In genomic region chr9:40521097-40521496, GRCm38 (mm10) we compare ENCODE assay signal across 27 mouse cellular contexts. TPM values are rescaled to one million over a fixed set of nuclear protein-coding genes. Genes with fewer than 3 reads are reported as not detected.
DNase-seq lines count a peak whose midpoint lies in the region; ATAC-seq and TF ChIP-seq lines count a peak whose summit lies in the region.
"Had no signal": no experiment of that assay in that cellular context is flagged by ENCODE, and none has a peak within 500 bp of the region (broad histone marks: within the 10 kb centered on the region; RNA-seq: fewer than 3 reads in every experiment).

No protein-coding gene starts in this region.

- H3K27me3 ChIP-seq in cerebellum, adult 2 months (ENCODE audit: control insufficient read depth, insufficient read depth, low read length), result no peaks in the 10 kb centered on the region
- no peaks in the 10 kb centered on the region for H3K27me3 ChIP-seq in lung, embryonic 14.5 days (ENCODE audit: insufficient read depth, low read length)
- no peaks in the 10 kb centered on the region for H3K27me3 ChIP-seq in liver, postnatal 0 days (ENCODE audit: insufficient read depth, low read length)
- no peaks in the 10 kb centered on the region for H3K27me3 ChIP-seq in forebrain, embryonic 11.5 days (ENCODE audit: control insufficient read depth, insufficient read depth, low read length)
- H3K27me3 ChIP-seq: CH12.LX; embryonic facial prominence, embryonic 12.5 days; forebrain, embryonic 12.5 days had no signal

- DNase-seq in cerebellum, adult 2 months, result no peak
- DNase-seq in cerebellum, adult 9-11 months, result no peak
- peak; percentile 1 for DNase-seq in lung, embryonic 14.5 days
- no peak for DNase-seq in lung, postnatal 14 days
- no peak for DNase-seq in liver, postnatal 0 days
- no peak for DNase-seq in forebrain, embryonic 11.5 days (ENCODE audit: low spot score)
- DNase-seq: adrenal gland, adult 8-10 months; adrenal gland, postnatal 14 days; adrenal gland, postnatal 36 days; B cell, adult 2 months; cerebellum, adult 11 months; cerebellum, adult 18-20 months; cerebellum, adult 9-10 months; cerebellum, postnatal 14 days; cerebellum, postnatal 36 days had no signal

- ATAC-seq in lung, embryonic 14.5 days (ENCODE audit: insufficient read depth), result no peak
- peak; percentile 61 for ATAC-seq in granulocyte monocyte progenitor cell, adult 5-6 weeks (replicated peaks; ENCODE audit: poor library complexity, severe bottlenecking)
- 0 out of 2 replicates have a peak, but pooled peaks have one; percentile 34 for ATAC-seq in megakaryocyte progenitor cell, adult 5-6 weeks (replicated peaks; ENCODE audit: poor library complexity)
- ATAC-seq in liver, postnatal 0 days, result no peak
- ATAC-seq in forebrain, embryonic 11.5 days (replicated peaks; ENCODE audit: low FRiP score), result no peak
- ATAC-seq: activated CD4-positive, CD25-positive, alpha-beta regulatory T cell, adult 4 months; CD4-positive, CD25-positive, alpha-beta regulatory T cell, adult 4 months; forebrain, embryonic 14.5 days; forebrain, embryonic 16.5 days; Patski had no signal

- TF ChIP-seq EP300 in liver, postnatal 0 days (IDR thresholded peaks at IDR 0.05; ENCODE audit: low read depth), result no peak

- no peak overlapping the region for H3K9ac ChIP-seq in lung, embryonic 14.5 days
- no peak overlapping the region for H3K9ac ChIP-seq in liver, postnatal 0 days (replicated peaks)
- no peak overlapping the region for H3K9ac ChIP-seq in forebrain, embryonic 11.5 days (ENCODE audit: low read length)
- H3K9ac ChIP-seq: embryonic facial prominence, embryonic 12.5 days; forebrain, embryonic 12.5 days had no signal

- no peaks in the 10 kb centered on the region for H3K9me3 ChIP-seq in lung, embryonic 14.5 days (ENCODE audit: low read depth, low read length)
- no peaks in the 10 kb centered on the region for H3K9me3 ChIP-seq in liver, postnatal 0 days (ENCODE audit: low read length)
- H3K9me3 ChIP-seq in forebrain, embryonic 11.5 days (ENCODE audit: control insufficient read depth, low read length), result no peaks in the 10 kb centered on the region
- H3K9me3 ChIP-seq: embryonic facial prominence, embryonic 10.5 days; embryonic facial prominence, embryonic 12.5 days; forebrain, embryonic 12.5 days had no signal

- H3K4me2 ChIP-seq in lung, embryonic 14.5 days, result no peak overlapping the region
- H3K4me2 ChIP-seq in liver, postnatal 0 days (ENCODE audit: low read depth, low read length), result no peak overlapping the region
- no peak overlapping the region for H3K4me2 ChIP-seq in forebrain, embryonic 11.5 days (ENCODE audit: low read depth, low read length, severe bottlenecking)
- H3K4me2 ChIP-seq: embryonic facial prominence, embryonic 12.5 days; forebrain, embryonic 12.5 days had no signal

- 61% methylated on average over 6 of the region's 6 CpGs for whole genome bisulfite sequencing in cerebellum, adult 2 months
- WGBS in lung, embryonic 14.5 days, result 78% methylated on average over 6 of the region's 6 CpGs
- WGBS in liver, postnatal 0 days (ENCODE audit: insufficient replicate concordance), result 68% methylated on average over 6 of the region's 6 CpGs
- 85% methylated on average over 6 of the region's 6 CpGs for WGBS in forebrain, embryonic 11.5 days

- TF ChIP-seq CTCF in cerebellum, adult 2 months (IDR thresholded peaks at IDR 0.05; ENCODE audit: borderline replicate concordance, insufficient read depth, low read depth, low read length), result no peak
- TF ChIP-seq CTCF in lung, embryonic 14.5 days (IDR thresholded peaks at IDR 0.05; ENCODE audit: low read depth), result no peak
- no peak for TF ChIP-seq CTCF in liver, postnatal 0 days (IDR thresholded peaks at IDR 0.05; ENCODE audit: low read depth)

- peak overlapping the region; percentile 32; the same call in 1 of the 2 replicates for H3K27ac ChIP-seq in cerebellum, adult 2 months (ENCODE audit: insufficient read depth, low read length)
- H3K27ac ChIP-seq in lung, embryonic 14.5 days (ENCODE audit: low read depth), result no peak overlapping the region
- H3K27ac ChIP-seq in liver, postnatal 0 days (ENCODE audit: low read depth), result no peak overlapping the region
- H3K27ac ChIP-seq in forebrain, embryonic 11.5 days (ENCODE audit: low read depth, low read length), result no peak overlapping the region
- H3K27ac ChIP-seq: embryonic facial prominence, embryonic 10.5 days; embryonic facial prominence, embryonic 12.5 days; forebrain, embryonic 12.5 days had no signal

- no peak for TF ChIP-seq POLR2A in cerebellum, adult 2 months (IDR thresholded peaks at IDR 0.05; ENCODE audit: borderline replicate concordance, insufficient read depth, low read length)

- H3K36me3 ChIP-seq in lung, embryonic 14.5 days (ENCODE audit: insufficient read depth), result no peaks in the 10 kb centered on the region
- H3K36me3 ChIP-seq in liver, postnatal 0 days (replicated peaks; ENCODE audit: insufficient read depth, low read length), result no peaks in the 10 kb centered on the region
- no peaks in the 10 kb centered on the region for H3K36me3 ChIP-seq in forebrain, embryonic 11.5 days (ENCODE audit: control insufficient read depth, insufficient read depth, low read length)
- H3K36me3 ChIP-seq: embryonic facial prominence, embryonic 10.5 days; embryonic facial prominence, embryonic 12.5 days; forebrain, embryonic 12.5 days; G1E had no signal

- peaks cover 15% of the 10 kb centered on the region for H3K4me1 ChIP-seq in cerebellum, adult 2 months (ENCODE audit: control insufficient read depth, insufficient read depth, low read length)
- H3K4me1 ChIP-seq in lung, embryonic 14.5 days (ENCODE audit: insufficient read depth), result no peaks in the 10 kb centered on the region
- no peaks in the 10 kb centered on the region for H3K4me1 ChIP-seq in liver, postnatal 0 days (ENCODE audit: insufficient read depth)
- H3K4me1 ChIP-seq in forebrain, embryonic 11.5 days (replicated peaks; ENCODE audit: control insufficient read depth, insufficient read depth, low read length), result no peaks in the 10 kb centered on the region
- H3K4me1 ChIP-seq: embryonic facial prominence, embryonic 12.5 days; forebrain, embryonic 12.5 days had no signal

- H3K4me3 ChIP-seq in cerebellum, adult 2 months (replicated peaks; ENCODE audit: insufficient read depth, low read depth, low read length), result no peak overlapping the region
- no peak overlapping the region for H3K4me3 ChIP-seq in lung, embryonic 14.5 days (ENCODE audit: low read depth, low read length)
- no peak overlapping the region for H3K4me3 ChIP-seq in liver, postnatal 0 days (ENCODE audit: low read depth, low read length)
- no peak overlapping the region for H3K4me3 ChIP-seq in forebrain, embryonic 11.5 days (ENCODE audit: low read depth, low read length)
- H3K4me3 ChIP-seq: embryonic facial prominence, embryonic 10.5 days; embryonic facial prominence, embryonic 12.5 days; forebrain, embryonic 12.5 days had no signal

RNA-seq across cellular contexts. Expression of gene Gramd1b, which starts 10.1 kb away (rescaled TPM):
- 188 and 204 TPM in 2 replicates for polyA plus RNA-seq in cerebellum, adult 2 months (2012; rRNA removed)
- polyA plus RNA-seq in lung, embryonic 14.5 days (2014; fragmentation: Nextera tagmentation; extraction: Ambion mirVana), result 2.7 and 3.3 TPM in 2 replicates
- 18.5 and 25.8 TPM in 2 replicates for total RNA-seq in granulocyte monocyte progenitor cell, adult 5-6 weeks (2014; fragmentation: Nextera tagmentation)
- 5.3 and 8.1 TPM in 2 replicates for total RNA-seq in granulocyte monocyte progenitor cell, adult 5-6 weeks (2017)
- total RNA-seq in megakaryocyte progenitor cell, adult 5-6 weeks (2015), result 12.2 and 15.1 TPM in 2 replicates
- total RNA-seq in megakaryocyte progenitor cell, adult 5-6 weeks (2017), result 6.7 and 15.5 TPM in 2 replicates
- 0.96 and 1.2 TPM in 2 replicates for polyA plus RNA-seq in liver, postnatal 0 days (2015; fragmentation: Nextera tagmentation; extraction: Ambion mirVana)
- 3.0 and 3.9 TPM in 2 replicates for polyA plus RNA-seq in forebrain, embryonic 11.5 days (2014; fragmentation: Nextera tagmentation; extraction: Ambion mirVana)
- polyA plus RNA-seq: G1E had no signal

Comparison
In these comparisons a context has a peak if more than half of its experiments do, and no peak if none do; other contexts are left out.
1. ATAC-seq: peak in granulocyte monocyte progenitor cell, adult 5-6 weeks (single experiment) and megakaryocyte progenitor cell, adult 5-6 weeks (single experiment); none in lung, embryonic 14.5 days (single experiment), liver, postnatal 0 days (single experiment) and forebrain, embryonic 11.5 days (single experiment).
2. RNA of gene Gramd1b, which starts 10.1 kb away (polyA plus RNA-seq): 188 to 204 TPM in cerebellum, adult 2 months; 3.0 to 3.9 TPM in forebrain, embryonic 11.5 days, 2.7 to 3.3 TPM in lung, embryonic 14.5 days and 0.96 to 1.2 TPM in liver, postnatal 0 days; every median in the first group is over 10 times any median in the second.